Mouse (Mus musculus) midbrain, embryonic 16.5 days (tissue): ENCODE results near the gene Sorcs2. TPM values are rescaled to one million over a fixed set of nuclear protein-coding genes. Genes with fewer than 3 reads are reported as not detected.

Experiments
- ATAC-seq: fragments of 200-750 bp; cut with Nextera tagmentation; 2 replicates; pipeline ENCODE4 v1.8.0; 2017; ENCODE audit warnings: moderate TSS enrichment
- H3K27ac ChIP-seq: fragments of 300-500 bp; sonication (generic); 2 replicates; pipeline ENCODE4 v1.5.1; 2014; ENCODE audit warnings: mild to moderate bottlenecking, low read length, mixed read lengths
- H3K27me3 ChIP-seq: fragments of 300-500 bp; sonication (generic); 2 replicates; pipeline ENCODE4 v1.6.1; 2014; ENCODE audit warnings: low read depth, low read length, mixed read lengths; ENCODE audit not compliant: control insufficient read depth, insufficient read depth
- H3K36me3 ChIP-seq: fragments of 300-500 bp; sonication (generic); 2 replicates; pipeline ENCODE4 v1.6.1; 2014; ENCODE audit warnings: mild to moderate bottlenecking, low read length, moderate library complexity, mixed read lengths; ENCODE audit not compliant: control insufficient read depth, insufficient read depth
- H3K4me1 ChIP-seq: fragments of 300-500 bp; sonication (generic); 2 replicates; pipeline ENCODE4 v1.6.1; 2014; ENCODE audit warnings: mild to moderate bottlenecking, low read length, mixed read lengths; ENCODE audit not compliant: control insufficient read depth, insufficient read depth
- H3K4me2 ChIP-seq: fragments of 300-500 bp; sonication (generic); 2 replicates; pipeline ENCODE4 v1.6.1; 2014; ENCODE audit warnings: mild to moderate bottlenecking, low read length, mixed read lengths
- H3K4me3 ChIP-seq: fragments of 300-500 bp; sonication (generic); 2 replicates; pipeline ENCODE4 v1.5.1; 2014; ENCODE audit warnings: low read depth, mild to moderate bottlenecking, low read length, moderate library complexity, mixed read lengths
- H3K9ac ChIP-seq: fragments of 300-500 bp; sonication (generic); 2 replicates; pipeline ENCODE4 v1.6.1; 2014; ENCODE audit warnings: low read depth, low read length, mixed read lengths
- H3K9me3 ChIP-seq: fragments of 300-500 bp; sonication (generic); replicated peaks from 2 replicates; pipeline ENCODE4 v1.6.1; 2014; ENCODE audit warnings: mild to moderate bottlenecking, low read length, mixed read lengths; ENCODE audit not compliant: control insufficient read depth, poor library complexity, severe bottlenecking
- WGBS: fragments of 180-500 bp; shearing (Covaris S2); extraction: QIAGEN DNeasy Blood & Tissue Kit; methylation state at CpG from one replicate; pipeline ENCODE4 v1.1.7; 2014; 5-methylcytosine and 5-hydroxymethylcytosine counted together
- polyA plus RNA-seq: library from polyadenylated mRNA; unstranded; fragments of >200 nt; fragmentation: Nextera tagmentation; extraction: Ambion mirVana; gene quantifications from 2 replicates; pipeline ENCODE4 v1.2.1, GENCODE M21; 2015

Sorcs2 gene
- polyA plus RNA-seq, 1 experiment from 2014 or later = 21.3 TPM

- Histone ChIP-seq H3K9ac (no peak overlapping the region), H3K27ac (no peak overlapping the region), H3K4me1 (peaks cover 32% of the 10 kb centered on the region), H3K4me2 (no peak overlapping the region), H3K9me3 (no peaks in the 10 kb centered on the region), H3K27me3 (no peaks in the 10 kb centered on the region), H3K36me3 (no peaks in the 10 kb centered on the region), H3K4me3 (no peak overlapping the region)
- no peak for ATAC-seq
- WGBS = 60% methylated on average over 6 of the region's 6 CpGs
These were observed 174.2 kb downstream of the Sorcs2 start for GRCm38 (mm10) chr5:36223787-36224186.

DNA sequence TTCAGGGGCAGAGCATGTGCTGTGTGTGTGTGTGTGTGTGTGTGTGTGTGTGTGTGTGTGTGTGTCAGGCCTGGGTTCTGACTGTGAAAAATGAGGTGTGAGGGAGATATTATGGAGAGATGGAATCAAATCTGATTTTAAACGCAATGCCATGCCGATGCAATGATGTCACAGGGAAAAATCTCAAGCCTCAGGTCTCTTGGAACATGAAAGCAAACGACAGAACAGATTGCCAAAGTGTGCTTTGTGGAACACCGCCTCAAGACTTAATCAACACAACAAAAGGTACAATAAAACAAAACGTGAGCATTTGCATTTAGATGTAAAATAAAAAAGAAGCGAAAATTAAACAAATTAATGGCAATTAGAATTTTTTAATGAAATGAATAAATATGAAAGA is 177.3 kb downstream of the Sorcs2 start:
- Histone ChIP-seq H3K4me2 (no peak overlapping the region), H3K9me3 (no peaks in the 10 kb centered on the region), H3K27me3 (no peaks in the 10 kb centered on the region), H3K4me3 (no peak overlapping the region), H3K9ac (no peak overlapping the region), H3K27ac (no peak overlapping the region), H3K36me3 (no peaks in the 10 kb centered on the region), H3K4me1 (peaks cover 10% of the 10 kb centered on the region)
- 37% methylated on average over 6 of the region's 6 CpGs for WGBS
- no peak for ATAC-seq

DNA sequence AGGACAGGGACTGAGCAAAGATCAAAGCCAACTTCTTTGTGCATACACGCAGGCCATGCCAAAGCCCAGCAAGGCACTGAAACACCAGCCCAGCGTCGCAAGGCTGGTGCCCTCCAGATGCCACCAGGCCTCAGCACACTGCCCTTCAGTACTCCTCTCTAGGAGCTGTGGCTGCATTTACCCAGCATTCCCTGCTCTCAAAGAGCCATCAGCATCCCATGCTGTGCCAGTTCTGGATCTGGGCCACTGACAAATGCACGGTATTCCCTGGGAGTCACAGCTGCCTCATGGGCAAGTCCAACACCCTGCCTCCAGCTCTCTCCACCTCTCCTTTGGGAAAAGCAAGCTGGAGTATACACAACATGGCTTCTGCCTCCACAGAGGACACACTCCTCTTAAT is 177.8 kb downstream of the Sorcs2 start:
- no peak overlapping the region for H3K27ac ChIP-seq

GRCm38 (mm10) chr5:36213310-36213709 is 184.6 kb downstream of the Sorcs2 start:
- Histone ChIP-seq H3K36me3 (no peaks in the 10 kb centered on the region), H3K4me1 (no peaks in the 10 kb centered on the region), H3K27ac (no peak overlapping the region), H3K9ac (no peak overlapping the region), H3K4me3 (no peak overlapping the region), H3K4me2 (no peak overlapping the region), H3K9me3 (no peaks in the 10 kb centered on the region), H3K27me3 (no peaks in the 10 kb centered on the region)
- no peak for ATAC-seq
- WGBS = 72% methylated on average over 10 of the region's 10 CpGs

More for the DNA sequence above, 177.8 kb downstream of the Sorcs2 start:
- Histone ChIP-seq H3K27me3 (no peaks in the 10 kb centered on the region), H3K36me3 (no peaks in the 10 kb centered on the region), H3K4me1 (peaks cover 10% of the 10 kb centered on the region), H3K4me2 (no peak overlapping the region), H3K9ac (no peak overlapping the region), H3K4me3 (no peak overlapping the region), H3K9me3 (no peaks in the 10 kb centered on the region)
- no peak for ATAC-seq
- 74% methylated on average over 4 of the region's 4 CpGs for WGBS

DNA sequence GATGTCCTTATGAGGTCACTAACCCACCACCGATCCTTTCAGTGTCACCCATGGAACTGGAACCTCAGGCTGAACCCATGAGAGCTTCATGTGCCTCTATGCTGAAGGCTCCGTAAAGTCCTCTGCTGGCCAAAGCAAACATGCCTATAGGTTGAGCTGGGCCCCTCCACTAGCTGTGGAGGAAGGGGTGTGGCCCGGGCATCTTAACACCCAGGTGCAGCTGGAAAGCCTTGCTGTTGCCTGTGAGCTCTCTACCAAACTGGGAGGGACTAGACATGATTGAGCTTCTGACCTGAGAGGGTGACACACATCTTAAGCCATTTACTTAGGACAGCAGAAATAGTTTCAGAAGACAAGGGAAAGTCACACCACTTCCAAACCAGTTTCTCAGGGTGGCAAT is 189.1 kb downstream of the Sorcs2 start:
- 94% methylated on average over 3 of the region's 3 CpGs for WGBS
- no peaks in the 10 kb centered on the region for H3K9me3 ChIP-seq
- H3K4me2 ChIP-seq = no peak overlapping the region
- H3K4me1 ChIP-seq = no peaks in the 10 kb centered on the region
- H3K27ac ChIP-seq = no peak overlapping the region
- ATAC-seq = no peak
- H3K9ac ChIP-seq = no peak overlapping the region
- H3K27me3 ChIP-seq = no peaks in the 10 kb centered on the region
- H3K36me3 ChIP-seq = no peaks in the 10 kb centered on the region
- H3K4me3 ChIP-seq = no peak overlapping the region

GRCm38 (mm10) chr5:36205397-36205796 is 192.5 kb downstream of the Sorcs2 start:
- no peak overlapping the region for H3K9ac ChIP-seq
- no peaks in the 10 kb centered on the region for H3K4me1 ChIP-seq
- ATAC-seq = no peak
- H3K36me3 ChIP-seq = no peaks in the 10 kb centered on the region
- H3K4me2 ChIP-seq = no peak overlapping the region
- no peak overlapping the region for H3K27ac ChIP-seq
- H3K27me3 ChIP-seq = no peaks in the 10 kb centered on the region
- 81% methylated on average over 11 of the region's 11 CpGs for WGBS
- no peaks in the 10 kb centered on the region for H3K9me3 ChIP-seq
- H3K4me3 ChIP-seq = no peak overlapping the region

DNA sequence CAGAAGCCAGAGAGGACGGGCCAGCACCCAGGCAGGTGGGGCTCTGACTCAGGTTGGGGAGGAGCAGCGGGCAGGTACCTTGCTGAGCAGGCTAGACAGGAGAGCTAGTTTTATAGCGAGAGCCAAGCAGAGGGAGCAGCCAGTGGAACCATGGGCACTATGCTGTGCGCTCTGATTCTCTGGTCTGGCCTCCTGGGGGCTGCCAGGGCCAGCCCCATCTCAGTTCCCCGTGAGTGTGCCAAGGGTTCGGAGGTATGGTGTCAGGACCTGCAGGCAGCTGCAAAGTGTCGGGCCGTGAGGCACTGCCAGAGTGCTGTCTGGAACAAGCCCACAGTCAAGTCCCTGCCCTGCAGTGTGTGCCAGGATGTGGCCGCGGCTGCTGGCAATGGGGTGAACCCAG is 194.0 kb downstream of the Sorcs2 start, which contains the start of gene Psapl1:
Gene Psapl1 (plus strand): TSS at position 106 of the 400 bp plus-strand sequence.
- Histone ChIP-seq H3K9ac (no peak within 1 kb of the TSS), H3K9me3 (no peaks in the 10 kb centered on the region), H3K4me3 (no peak within 1 kb of the TSS), H3K4me2 (no peak within 1 kb of the TSS), H3K4me1 (no peaks in the 10 kb centered on the region), H3K36me3 (no peaks in the 10 kb centered on the region), H3K27ac (no peak within 1 kb of the TSS), H3K27me3 (no peaks in the 10 kb centered on the region)
- no peak for ATAC-seq
- 91% methylated on average over 10 of the region's 10 CpGs for WGBS

GRCm38 (mm10) chr5:36203421-36203820 is 194.5 kb downstream of the Sorcs2 start:
- Histone ChIP-seq H3K36me3 (no peaks in the 10 kb centered on the region), H3K27me3 (no peaks in the 10 kb centered on the region), H3K9ac (no peak overlapping the region), H3K4me2 (no peak overlapping the region), H3K9me3 (no peaks in the 10 kb centered on the region), H3K4me1 (no peaks in the 10 kb centered on the region), H3K27ac (no peak overlapping the region), H3K4me3 (no peak overlapping the region)
- WGBS = 84% methylated on average over 5 of the region's 5 CpGs
- ATAC-seq = no peak

DNA sequence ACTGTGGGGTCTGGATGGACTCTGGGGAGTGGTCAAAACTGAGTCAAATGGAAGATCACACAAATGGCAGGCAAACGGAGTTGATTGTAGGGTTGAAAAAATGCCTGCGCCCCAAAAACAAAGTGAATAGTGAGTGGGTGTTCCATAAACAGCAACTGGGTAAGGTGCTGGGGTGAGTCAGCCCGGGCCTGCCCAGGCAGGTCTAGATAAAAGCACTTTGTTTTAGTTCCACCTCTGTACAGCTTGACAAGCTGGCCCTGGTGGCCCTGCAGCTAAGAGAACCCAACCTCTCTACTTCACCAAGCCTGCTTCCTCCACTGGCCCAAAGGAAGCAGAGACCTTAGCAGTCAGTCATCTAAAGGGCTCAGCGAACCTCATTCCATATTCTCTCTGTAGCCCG is 195.2 kb downstream of the Sorcs2 start:
- Histone ChIP-seq H3K4me2 (no peak overlapping the region), H3K9ac (no peak overlapping the region), H3K9me3 (no peaks in the 10 kb centered on the region), H3K27ac (no peak overlapping the region), H3K36me3 (no peaks in the 10 kb centered on the region), H3K27me3 (no peaks in the 10 kb centered on the region), H3K4me1 (no peaks in the 10 kb centered on the region), H3K4me3 (no peak overlapping the region)
- WGBS = 77% methylated on average over 5 of the region's 5 CpGs
- ATAC-seq = no peak

- no peak overlapping the region for H3K4me3 ChIP-seq
- no peaks in the 10 kb centered on the region for H3K9me3 ChIP-seq
- ATAC-seq = no peak
- H3K27ac ChIP-seq = no peak overlapping the region
- no peak overlapping the region for H3K4me2 ChIP-seq
- H3K27me3 ChIP-seq = no peaks in the 10 kb centered on the region
- H3K36me3 ChIP-seq = no peaks in the 10 kb centered on the region
- H3K4me1 ChIP-seq = peaks cover 5% of the 10 kb centered on the region
- 75% methylated on average over 1 of the region's 1 CpGs for WGBS
- no peak overlapping the region for H3K9ac ChIP-seq
These were observed 198.4 kb downstream of the Sorcs2 start for GRCm38 (mm10) chr5:36199519-36199918.
